Mouse (Mus musculus): ENCODE results near the gene Rheb. TPM values are rescaled to one million over a fixed set of nuclear protein-coding genes. Genes with fewer than 3 reads are reported as not detected.

The Rheb gene
- polyA plus RNA-seq (2015; fragmentation: Nextera tagmentation; extraction: Ambion mirVana), result 105 and 133 TPM in 2 replicates

GRCm38 (mm10) chr5:24842274-24843102, at the start of gene Rheb:
TSS of gene Rheb (minus strand) at chr5:24842624.
- no peaks in the 10 kb centered on the region for H3K9me3 ChIP-seq (replicated peaks)
- peaks cover 46% of the 10 kb centered on the region for H3K4me1 ChIP-seq (replicated peaks)
- DNase-seq (peak; percentile 98), ATAC-seq (ENCODE audit: low read depth) (peak; percentile 91)
- 0 out of 2 replicates have a peak, but pooled peaks cover 3% of the 10 kb centered on the region for H3K36me3 ChIP-seq
- peak within 1 kb of the TSS; percentile 100 for H3K27ac ChIP-seq
- H3K4me2 ChIP-seq, result peak within 1 kb of the TSS; percentile 92
- H3K9ac ChIP-seq, result peak within 1 kb of the TSS; percentile 97
- no peaks in the 10 kb centered on the region for H3K27me3 ChIP-seq
- peak within 1 kb of the TSS; percentile 95 for H3K4me3 ChIP-seq (replicated peaks)
- under 1% methylated on average over 92 of the region's 92 CpGs for WGBS (ENCODE audit: insufficient replicate concordance)

DNA sequence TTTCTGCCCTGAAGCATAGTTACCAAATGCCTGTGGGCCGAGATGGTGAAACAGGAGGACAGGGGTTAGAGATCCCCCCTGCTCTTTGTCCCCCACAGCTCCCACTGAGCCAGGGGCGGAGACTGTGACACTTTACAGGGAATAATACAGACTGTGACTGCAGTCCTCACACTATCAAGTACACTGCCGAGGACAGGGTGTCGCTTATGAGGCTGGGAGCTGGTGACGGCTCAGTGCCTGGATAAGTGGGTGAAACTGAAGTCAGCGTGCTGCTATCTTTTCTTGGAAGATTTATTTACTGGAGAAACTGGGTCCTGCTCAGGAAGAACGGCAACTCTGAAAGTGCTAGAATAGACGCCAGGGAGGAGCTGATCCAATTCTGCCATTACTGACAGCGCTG, 47.4 kb upstream of the Rheb start:
- H3K36me3 ChIP-seq, result no peaks in the 10 kb centered on the region
- H3K4me3 ChIP-seq (replicated peaks), result no peak overlapping the region
- WGBS (ENCODE audit: insufficient replicate concordance), result 69% methylated on average over 9 of the region's 9 CpGs
- ATAC-seq (ENCODE audit: low read depth) (no peak), DNase-seq (no peak)
- H3K9ac ChIP-seq, result no peak overlapping the region
- no peaks in the 10 kb centered on the region for H3K9me3 ChIP-seq (replicated peaks)
- no peaks in the 10 kb centered on the region for H3K27me3 ChIP-seq
- H3K4me2 ChIP-seq, result no peak overlapping the region
- H3K4me1 ChIP-seq (replicated peaks), result peaks cover 12% of the 10 kb centered on the region
- no peak overlapping the region for H3K27ac ChIP-seq

DNA sequence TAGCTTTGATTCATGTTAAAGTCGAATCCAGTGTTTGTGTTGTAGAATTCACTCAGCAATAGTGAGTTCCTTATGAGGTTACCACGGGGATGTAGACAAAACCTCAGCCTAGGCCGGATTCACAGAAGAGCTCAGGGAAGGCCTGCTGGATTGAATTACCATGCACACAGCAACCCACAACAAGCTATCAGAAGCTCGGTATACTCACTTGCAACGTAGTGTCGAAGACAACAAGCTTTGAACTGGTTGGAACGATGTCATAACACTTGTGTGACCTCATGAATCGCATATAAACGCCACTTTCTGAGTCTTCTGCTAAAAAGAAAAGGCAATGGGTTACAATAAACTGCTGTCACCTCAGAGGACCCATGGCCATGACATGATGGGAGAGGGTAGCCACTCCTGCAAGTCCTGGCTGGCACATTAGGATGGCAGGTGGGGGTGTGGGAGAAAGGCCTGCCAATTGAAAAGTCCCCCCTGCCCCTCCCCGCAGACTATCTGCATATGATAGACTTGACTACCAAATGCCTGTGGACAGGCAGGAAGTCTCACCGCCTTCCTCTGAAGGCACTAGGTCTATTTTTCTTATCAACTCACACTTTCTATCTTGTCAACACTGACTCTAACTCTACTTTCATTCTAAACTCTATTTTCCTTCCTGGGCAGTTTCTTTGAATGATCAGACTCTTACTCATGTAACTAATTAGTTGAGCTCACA, 46.6 kb upstream of the Rheb start:
- Histone ChIP-seq H3K9me3 (replicated peaks) (no peaks in the 10 kb centered on the region), H3K4me3 (replicated peaks) (no peak overlapping the region), H3K27me3 (no peaks in the 10 kb centered on the region), H3K36me3 (no peaks in the 10 kb centered on the region), H3K4me1 (replicated peaks) (peaks cover 12% of the 10 kb centered on the region), H3K9ac (no peak overlapping the region), H3K27ac (no peak overlapping the region), H3K4me2 (no peak overlapping the region)
- 70% methylated on average over 11 of the region's 11 CpGs for WGBS (ENCODE audit: insufficient replicate concordance)
- DNase-seq (no peak), ATAC-seq (ENCODE audit: low read depth) (no peak)

DNA sequence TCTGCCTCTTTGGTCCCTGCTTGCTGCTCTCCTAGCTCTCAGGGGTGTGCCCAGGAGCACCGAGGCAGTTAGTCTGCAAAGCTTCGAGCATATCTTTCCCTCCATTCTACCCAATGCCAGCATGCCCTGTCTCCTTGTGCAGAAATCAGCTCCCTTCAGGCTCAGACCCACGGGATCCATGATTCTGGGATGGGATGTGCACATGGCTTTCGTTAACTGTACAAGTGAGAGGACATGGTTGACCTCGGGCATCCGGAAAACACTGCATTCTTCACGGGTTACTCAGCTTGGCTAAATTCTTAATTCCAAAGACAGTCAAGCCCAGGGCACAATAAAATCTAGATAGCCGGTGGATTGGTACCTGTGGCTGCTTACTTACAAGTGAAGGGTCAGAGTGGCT, 44.8 kb upstream of the Rheb start:
- H3K27me3 ChIP-seq, result no peaks in the 10 kb centered on the region
- no peak overlapping the region for H3K9ac ChIP-seq
- H3K36me3 ChIP-seq, result no peaks in the 10 kb centered on the region
- H3K4me3 ChIP-seq (replicated peaks), result no peak overlapping the region
- WGBS (ENCODE audit: insufficient replicate concordance), result 74% methylated on average over 8 of the region's 8 CpGs
- ATAC-seq (ENCODE audit: low read depth), result no peak
- H3K4me1 ChIP-seq (replicated peaks), result peaks cover 8% of the 10 kb centered on the region
- no peaks in the 10 kb centered on the region for H3K9me3 ChIP-seq (replicated peaks)
- no peak for DNase-seq
- H3K27ac ChIP-seq, result no peak overlapping the region
- no peak overlapping the region for H3K4me2 ChIP-seq

- ATAC-seq (ENCODE audit: low read depth), result no peak
These were observed 36.3 kb upstream of the Rheb start for GRCm38 (mm10) chr5:24878713-24879112.

DNA sequence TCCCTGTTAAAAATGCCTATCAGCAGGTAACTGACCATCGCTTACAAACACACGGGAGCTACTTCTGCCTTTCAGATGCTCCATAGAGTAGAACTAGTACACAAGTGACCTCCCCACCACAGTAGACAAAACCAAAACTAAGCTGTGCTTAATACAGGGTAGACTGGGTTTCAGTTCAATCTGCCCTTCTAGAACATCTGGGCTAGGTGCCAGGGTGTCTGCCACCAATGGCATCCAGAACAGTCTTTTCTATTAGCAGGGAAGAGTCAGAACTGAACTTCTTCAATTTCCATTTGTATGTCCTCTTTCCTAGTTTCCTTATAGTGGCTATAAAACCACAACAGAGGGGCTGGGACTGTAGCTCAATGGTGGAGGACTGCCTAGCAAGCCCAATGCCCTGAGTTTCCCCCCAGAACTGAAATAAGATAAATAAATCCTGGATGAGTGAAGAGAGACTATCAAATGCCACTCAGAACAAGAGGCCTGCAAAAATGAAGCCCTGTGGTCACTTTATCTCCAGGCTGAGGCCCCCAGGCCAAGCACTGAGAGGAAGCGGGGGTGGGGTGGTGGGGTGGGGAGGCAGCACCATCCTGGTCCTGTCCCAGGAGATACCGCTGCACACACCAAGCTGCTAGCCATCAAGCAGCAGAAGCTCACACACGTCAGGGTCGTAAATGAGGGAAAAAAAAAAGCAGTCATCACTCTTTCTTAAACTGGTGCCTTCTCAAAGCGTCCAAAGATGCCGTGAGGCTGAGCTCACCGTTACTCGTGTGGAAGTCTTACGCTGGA, 35.6 kb upstream of the Rheb start:
- no peaks in the 10 kb centered on the region for H3K36me3 ChIP-seq
- no peaks in the 10 kb centered on the region for H3K9me3 ChIP-seq (replicated peaks)
- 31% methylated on average over 11 of the region's 11 CpGs for WGBS (ENCODE audit: insufficient replicate concordance)
- H3K4me2 ChIP-seq, result 0 out of 2 replicates have a peak overlapping the region, but pooled peaks have one; percentile 10
- no peak for DNase-seq
- peak; percentile 70 for ATAC-seq (ENCODE audit: low read depth)
- H3K9ac ChIP-seq, result no peak overlapping the region
- peak overlapping the region; percentile 43; the same call in 1 of the 2 replicates for H3K27ac ChIP-seq
- no peaks in the 10 kb centered on the region for H3K27me3 ChIP-seq
- H3K4me1 ChIP-seq (replicated peaks), result peaks cover 29% of the 10 kb centered on the region
- H3K4me3 ChIP-seq (replicated peaks), result no peak overlapping the region

More at GRCm38 (mm10) chr5:24878713-24879112, 36.3 kb upstream of the Rheb start:
- 54% methylated on average over 4 of the region's 4 CpGs for WGBS (ENCODE audit: insufficient replicate concordance)
- no peaks in the 10 kb centered on the region for H3K27me3 ChIP-seq
- no peak overlapping the region for H3K4me3 ChIP-seq (replicated peaks)
- no peaks in the 10 kb centered on the region for H3K9me3 ChIP-seq (replicated peaks)
- H3K9ac ChIP-seq, result no peak overlapping the region
- no peak overlapping the region for H3K27ac ChIP-seq
- 0 out of 2 replicates have a peak overlapping the region, but pooled peaks have one; percentile 10 for H3K4me2 ChIP-seq
- DNase-seq, result no peak
- peaks cover 24% of the 10 kb centered on the region for H3K4me1 ChIP-seq (replicated peaks)
- H3K36me3 ChIP-seq, result no peaks in the 10 kb centered on the region

DNA sequence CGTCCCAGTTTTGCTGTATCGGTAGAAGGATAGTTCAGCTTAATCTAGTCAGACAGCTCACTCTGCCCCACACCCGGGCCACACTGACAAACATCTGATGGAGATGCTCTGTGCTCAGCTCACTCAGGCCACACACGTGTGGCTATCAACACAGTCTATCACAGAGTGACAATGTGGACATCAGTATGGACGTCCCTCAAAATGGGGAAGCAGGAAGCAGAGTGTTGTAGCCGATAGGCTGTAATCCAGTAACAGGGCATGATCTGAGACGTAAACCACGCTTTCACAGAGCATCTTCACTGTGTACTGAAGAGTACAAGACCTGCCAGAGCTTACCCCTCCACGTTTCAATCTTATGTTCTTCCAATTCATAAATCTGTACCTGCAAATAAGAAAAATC, 34.2 kb upstream of the Rheb start:
- no peak for DNase-seq
- Histone ChIP-seq H3K4me3 (replicated peaks) (no peak overlapping the region), H3K36me3 (no peaks in the 10 kb centered on the region), H3K4me2 (no peak overlapping the region), H3K9me3 (replicated peaks) (no peaks in the 10 kb centered on the region), H3K27ac (no peak overlapping the region), H3K27me3 (no peaks in the 10 kb centered on the region), H3K4me1 (replicated peaks) (peaks cover 35% of the 10 kb centered on the region), H3K9ac (no peak overlapping the region)
- 23% methylated on average over 9 of the region's 9 CpGs for WGBS (ENCODE audit: insufficient replicate concordance)
- ATAC-seq (ENCODE audit: low read depth), result no peak

DNA sequence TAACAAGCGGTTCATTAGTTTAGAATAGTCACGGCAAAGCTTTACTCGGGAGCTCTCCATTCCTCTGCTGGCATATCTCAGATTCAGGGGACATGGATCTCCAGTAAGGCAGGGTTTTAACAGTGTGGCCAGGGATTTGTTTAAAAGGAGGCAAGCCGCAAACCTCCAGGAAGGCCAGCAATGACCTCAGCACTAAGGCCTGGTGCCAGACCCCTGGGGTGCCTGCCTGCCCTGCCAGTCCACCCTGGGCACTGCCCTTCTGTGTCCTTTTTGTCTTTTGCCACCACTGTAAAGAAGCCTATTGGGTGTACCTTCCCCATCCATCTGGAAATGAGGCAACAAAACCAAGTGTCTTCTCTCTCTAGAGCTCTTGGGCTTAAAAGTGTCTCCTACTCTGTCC, 31.7 kb upstream of the Rheb start:
- peaks cover 56% of the 10 kb centered on the region for H3K4me1 ChIP-seq (replicated peaks)
- no peaks in the 10 kb centered on the region for H3K9me3 ChIP-seq (replicated peaks)
- ATAC-seq (ENCODE audit: low read depth) (no peak), DNase-seq (no peak)
- no peak overlapping the region for H3K4me2 ChIP-seq
- no peak overlapping the region for H3K4me3 ChIP-seq (replicated peaks)
- 83% methylated on average over 4 of the region's 4 CpGs for WGBS (ENCODE audit: insufficient replicate concordance)
- H3K36me3 ChIP-seq, result no peaks in the 10 kb centered on the region
- H3K27ac ChIP-seq, result no peak overlapping the region
- H3K9ac ChIP-seq, result no peak overlapping the region
- no peaks in the 10 kb centered on the region for H3K27me3 ChIP-seq

GRCm38 (mm10) chr5:24873221-24873620, 30.8 kb upstream of the Rheb start:
- Histone ChIP-seq H3K9ac (no peak overlapping the region), H3K27ac (no peak overlapping the region), H3K9me3 (replicated peaks) (no peaks in the 10 kb centered on the region), H3K27me3 (no peaks in the 10 kb centered on the region), H3K4me2 (no peak overlapping the region), H3K4me3 (replicated peaks) (no peak overlapping the region), H3K36me3 (no peaks in the 10 kb centered on the region), H3K4me1 (replicated peaks) (peaks cover 51% of the 10 kb centered on the region)
- WGBS (ENCODE audit: insufficient replicate concordance), result 28% methylated on average over 6 of the region's 6 CpGs
- DNase-seq (no peak), ATAC-seq (ENCODE audit: low read depth) (no peak)

- WGBS (ENCODE audit: insufficient replicate concordance), result 73% methylated on average over 12 of the region's 12 CpGs
- H3K27ac ChIP-seq, result peak overlapping the region; percentile 45; the same call in 1 of the 2 replicates
These were observed 28.9 kb upstream of the Rheb start for GRCm38 (mm10) chr5:24871276-24871675.

More at GRCm38 (mm10) chr5:24871276-24871675, 28.9 kb upstream of the Rheb start:
- Histone ChIP-seq H3K9ac (no peak overlapping the region), H3K4me3 (replicated peaks) (no peak overlapping the region), H3K9me3 (replicated peaks) (peaks cover 3% of the 10 kb centered on the region; the same call in 1 of the 2 replicates), H3K36me3 (peaks cover 5% of the 10 kb centered on the region; the same call in 1 of the 2 replicates), H3K4me1 (replicated peaks) (peaks cover 37% of the 10 kb centered on the region), H3K4me2 (no peak overlapping the region), H3K27me3 (no peaks in the 10 kb centered on the region)
- DNase-seq (no peak), ATAC-seq (ENCODE audit: low read depth) (no peak)
